Mouse (Mus musculus) WW6 (cell line): Measurements from ENCODE around the gene Sox9.
A peak's percentile ranks its signal among the peaks of the same experiment; 100 is the strongest.

Source experiments
- DNase-seq: peaks from one replicate; pipeline ENCODE4 v3.0.0-alpha.2; 2013; ENCODE audit warnings: low read depth, low spot score

The Sox9 gene

GRCm38 (mm10) chr11:112798831-112799382 is 16.9 kb downstream of the Sox9 start:
- no peak for DNase-seq

DNA sequence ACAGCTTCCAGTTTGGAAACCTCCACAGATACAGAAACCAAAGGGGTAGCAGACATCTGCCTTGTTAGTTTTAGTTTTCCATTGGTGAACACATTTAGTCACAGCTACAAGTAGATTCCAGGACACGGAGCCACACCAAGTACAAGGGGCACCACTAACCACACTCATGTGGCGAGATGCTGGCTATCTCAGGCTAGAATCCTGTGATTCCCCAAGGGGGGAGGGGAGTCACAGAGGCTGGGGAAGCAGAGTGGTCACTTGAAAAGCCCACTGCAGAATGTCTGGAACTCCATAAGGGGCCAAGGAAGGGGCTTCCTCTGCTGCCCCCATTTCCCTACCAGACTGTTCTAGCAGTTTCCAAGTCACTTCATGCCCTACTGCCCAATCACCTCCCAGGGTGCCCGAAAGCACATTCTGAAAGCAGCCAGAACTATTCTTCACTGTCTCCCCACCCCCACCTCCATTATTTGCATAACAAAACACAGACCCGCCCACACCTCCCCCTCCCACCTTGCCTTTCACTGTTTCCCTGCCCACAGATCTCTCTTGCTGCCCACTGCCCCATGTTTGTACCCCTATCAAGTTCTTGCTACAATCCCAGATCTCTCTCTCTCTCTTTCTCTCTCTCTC is 19.3 kb downstream of the Sox9 start:
- no peak for DNase-seq

GRCm38 (mm10) chr11:112807838-112808506 is 25.9 kb downstream of the Sox9 start:
- no peak for DNase-seq

- DNase-seq, result no peak
Observed at GRCm38 (mm10) chr11:112810447-112811151, 28.6 kb downstream of the Sox9 start.

DNA sequence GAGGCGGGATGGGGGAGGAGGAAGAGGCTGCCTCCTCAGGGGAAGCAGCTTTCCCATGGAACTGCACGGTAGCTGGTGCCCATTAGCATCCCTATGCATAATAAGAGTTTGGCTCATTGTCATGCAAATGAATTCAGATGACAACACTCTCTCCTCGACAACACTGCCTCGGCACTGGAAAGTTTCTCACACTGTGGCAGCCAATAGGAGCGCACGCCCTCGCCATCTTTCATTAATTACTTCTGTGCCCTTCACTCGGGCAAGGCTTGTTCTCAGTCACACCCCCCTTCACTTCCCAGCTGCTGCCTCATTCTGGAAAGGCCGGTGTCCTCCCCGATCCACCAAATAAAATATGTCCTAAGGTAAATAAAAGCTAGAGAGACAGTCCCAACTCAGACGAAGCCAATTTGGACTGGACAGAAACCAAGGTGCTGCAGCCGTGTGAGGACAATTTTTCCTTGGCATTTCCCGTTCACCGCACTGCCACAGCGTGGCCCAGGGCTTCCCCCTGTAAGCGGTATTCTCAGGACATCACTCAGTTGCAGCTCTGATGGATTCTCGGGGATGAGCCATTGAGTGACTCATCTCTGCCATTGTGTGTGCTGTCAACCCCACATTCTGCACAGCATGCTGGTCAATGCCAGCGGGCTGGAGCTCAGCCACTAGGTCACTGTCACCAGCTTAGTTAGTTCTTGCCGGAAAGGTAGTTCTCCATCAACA is 29.3 kb downstream of the Sox9 start:
- DNase-seq, result peak; percentile 80

DNA sequence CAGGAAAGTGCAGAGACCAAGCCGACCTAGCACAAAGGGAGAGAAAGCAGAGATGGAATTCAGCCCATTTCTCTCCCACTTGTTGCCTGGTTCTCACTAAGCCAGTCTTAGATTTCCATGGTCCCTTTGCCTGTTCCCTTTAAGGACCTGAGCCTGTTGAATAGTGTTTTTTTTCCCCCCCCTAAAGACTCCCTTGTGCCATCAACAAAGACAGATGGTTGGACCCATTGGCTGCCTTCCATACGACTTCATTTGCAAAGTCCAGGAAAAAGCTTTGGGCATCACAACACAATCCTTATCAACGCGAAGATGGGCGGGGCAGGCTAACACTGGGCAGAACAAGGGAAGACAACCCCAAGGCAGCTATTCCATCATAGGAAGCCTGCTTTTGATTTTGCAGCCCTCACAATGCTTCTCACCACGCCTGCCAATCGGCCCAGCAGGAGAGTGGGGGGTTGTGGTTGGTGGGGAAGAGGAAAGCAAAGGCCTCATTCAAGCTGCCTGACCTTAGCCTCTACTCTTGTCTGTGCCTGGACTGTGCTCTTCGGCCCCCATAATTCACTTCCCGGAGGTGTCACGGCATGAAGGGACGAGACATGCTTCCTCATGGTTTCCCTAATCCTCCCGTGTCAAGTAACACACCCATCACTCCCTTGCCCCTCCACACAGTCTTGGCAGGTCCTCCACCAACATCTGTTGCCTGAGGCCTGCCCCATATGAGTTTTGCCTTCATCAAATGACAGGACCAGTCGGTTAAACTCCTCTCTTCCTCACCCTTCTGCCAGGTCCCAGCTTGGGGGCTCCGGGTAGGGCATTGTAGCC is 36.0 kb downstream of the Sox9 start:
- no peak for DNase-seq

DNA sequence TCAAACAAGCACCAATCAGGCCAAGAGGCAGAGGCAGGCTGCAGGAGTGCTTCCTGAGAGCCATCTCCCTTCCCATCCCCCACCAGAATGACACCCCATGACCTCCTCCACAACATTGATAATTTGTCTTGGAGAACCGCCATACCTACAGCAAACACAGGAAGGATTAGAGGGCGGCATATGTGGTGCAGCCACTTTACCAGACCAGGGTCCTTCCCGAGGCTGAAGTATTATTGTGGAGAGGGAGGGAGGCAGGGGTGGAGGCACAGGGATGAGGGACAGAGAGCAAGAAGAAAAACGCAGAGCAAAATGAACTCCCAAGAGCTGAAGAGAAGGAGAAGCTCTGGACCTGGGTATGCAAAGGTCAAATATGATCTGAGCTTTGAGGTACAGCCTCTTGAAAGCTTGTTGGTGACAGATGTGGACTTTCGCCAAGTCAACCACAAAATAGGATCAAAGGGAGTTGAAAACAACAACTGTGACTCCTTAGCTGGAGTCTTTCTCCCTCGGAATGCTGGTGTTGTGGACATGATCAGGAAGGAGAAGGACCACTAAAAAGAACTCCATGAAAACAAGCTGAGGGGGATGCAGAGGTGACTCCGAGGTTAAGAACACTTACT is 36.7 kb downstream of the Sox9 start:
- no peak for DNase-seq

DNA sequence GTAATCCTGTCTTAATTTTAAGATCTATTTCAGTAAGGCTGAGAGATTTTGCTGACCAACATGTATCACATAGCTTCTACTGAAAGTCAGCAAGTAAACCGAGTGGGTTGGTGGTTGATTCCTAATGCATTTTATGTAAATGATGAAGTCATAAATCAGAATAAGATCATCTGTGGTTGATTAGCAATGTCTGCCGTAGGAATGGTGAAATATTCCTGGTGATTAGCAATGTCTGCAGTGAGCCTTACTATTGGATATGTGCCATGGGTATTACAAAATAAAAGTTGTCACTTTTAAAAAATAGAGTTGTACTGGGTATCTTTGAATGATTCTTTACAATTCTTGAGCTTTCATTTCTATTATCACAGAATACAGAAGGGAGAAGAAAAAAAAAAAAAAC is 39.5 kb downstream of the Sox9 start:
- no peak for DNase-seq

DNA sequence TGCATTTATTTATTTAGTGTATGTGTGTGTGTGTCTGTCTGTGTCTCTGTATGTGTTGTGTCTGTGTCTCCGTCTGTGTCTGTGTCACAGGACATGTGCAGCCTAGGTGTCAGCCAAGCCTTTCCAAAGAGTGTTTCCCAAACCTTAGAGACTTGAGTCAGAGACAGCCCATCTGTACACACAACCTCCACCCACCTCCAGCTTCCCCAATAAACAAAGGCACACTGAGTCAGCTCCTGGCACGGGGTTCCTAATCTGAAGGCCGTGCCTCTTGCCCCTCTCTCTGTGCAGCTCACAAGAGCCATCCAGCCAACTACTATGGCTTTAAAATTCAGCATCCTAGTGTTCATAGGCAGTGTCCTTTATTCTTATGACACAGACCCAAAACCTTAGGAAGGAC is 42.1 kb downstream of the Sox9 start:
- no peak for DNase-seq

DNA sequence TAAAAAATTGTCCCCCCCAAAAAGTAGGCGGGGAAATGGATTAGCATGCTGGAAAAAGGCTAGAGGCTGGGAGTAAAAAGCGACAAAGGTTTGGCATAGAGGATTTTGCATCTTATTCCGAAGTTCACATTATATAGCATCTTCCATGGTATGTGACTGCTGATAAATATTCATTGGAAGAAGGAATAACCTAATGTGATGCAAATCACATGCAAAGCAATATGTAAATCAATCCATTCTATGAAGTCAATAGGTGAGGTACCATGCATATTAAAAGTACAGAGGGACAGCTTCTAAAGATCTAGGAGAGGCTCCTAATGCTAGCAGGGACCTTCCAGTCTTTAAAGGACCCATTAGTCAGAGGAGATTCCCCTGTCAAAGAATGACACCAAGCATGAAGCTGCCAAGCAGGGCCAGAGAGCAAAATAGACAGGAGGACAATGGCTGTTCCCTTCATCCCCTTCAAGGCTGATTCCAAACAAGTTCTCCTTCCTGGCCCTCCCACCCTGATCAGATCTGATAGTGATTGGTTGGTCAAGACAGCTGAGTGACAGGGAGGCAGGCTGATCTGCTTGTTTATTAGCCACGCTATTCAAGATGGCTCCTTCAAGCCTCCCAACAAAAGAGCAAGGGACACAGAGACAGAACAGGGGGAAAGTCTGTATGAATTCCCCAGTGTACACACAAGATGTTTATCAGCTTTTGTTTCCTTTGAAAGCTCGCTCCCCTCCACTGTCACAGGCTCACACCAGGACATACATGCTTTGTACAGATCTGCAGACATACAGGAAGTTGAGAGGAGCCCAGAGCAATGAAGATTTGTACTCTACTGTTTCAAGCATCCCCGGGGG is 44.4 kb downstream of the Sox9 start:
- DNase-seq, result no peak

DNA sequence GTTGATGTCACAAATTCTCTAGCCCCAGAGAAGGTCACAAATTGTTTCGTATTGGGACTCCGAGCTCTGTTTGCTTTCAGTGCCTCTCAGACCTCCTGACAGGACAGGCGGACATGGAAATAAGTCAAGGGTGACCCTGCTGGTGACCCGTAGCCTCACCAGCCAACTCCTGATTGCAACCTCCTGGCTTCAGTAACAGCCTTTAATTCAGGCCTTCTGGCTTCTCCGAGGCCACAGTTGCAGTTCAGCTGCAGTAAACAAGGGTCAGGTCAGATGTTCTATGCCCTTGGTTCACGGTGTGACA is 45.0 kb downstream of the Sox9 start:
- no peak for DNase-seq

DNA sequence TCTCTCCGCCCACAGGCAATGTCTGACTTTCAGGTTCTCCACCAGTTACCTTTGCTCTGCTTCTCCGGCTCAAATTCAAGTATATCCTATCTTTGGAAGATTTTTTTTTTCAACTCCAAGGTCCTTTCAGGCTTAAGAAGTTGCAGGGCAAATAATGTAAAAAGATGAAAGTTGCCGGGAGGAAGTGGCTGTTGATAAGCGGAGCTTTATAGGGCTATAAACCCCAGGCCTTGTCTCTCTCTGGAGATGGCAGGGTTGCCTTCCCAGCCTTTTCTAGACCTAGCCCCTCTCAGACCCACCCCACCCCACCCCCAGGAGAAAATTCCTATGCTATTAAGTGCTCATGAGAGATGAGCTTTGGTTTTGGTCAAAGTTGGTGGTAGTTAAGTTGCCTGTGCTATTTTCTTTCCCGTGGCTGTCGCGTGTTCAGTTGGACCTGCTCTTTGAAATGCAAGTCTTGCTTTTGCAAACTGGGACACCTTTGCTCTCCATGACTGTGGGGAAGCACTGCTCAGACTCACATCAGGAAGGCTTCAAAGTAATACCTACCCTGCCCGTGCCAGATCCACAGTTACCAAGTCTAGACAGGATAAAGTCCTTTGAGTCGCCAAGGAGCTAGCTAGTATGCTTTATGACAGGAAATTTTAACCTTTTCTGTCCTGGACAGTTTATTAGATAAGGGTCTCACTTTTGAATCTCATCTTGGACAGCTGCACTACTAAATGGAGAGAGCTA is 46.7 kb downstream of the Sox9 start:
- no peak for DNase-seq

- DNase-seq, result no peak
Observed at GRCm38 (mm10) chr11:112834245-112835005, 52.4 kb downstream of the Sox9 start.

DNA sequence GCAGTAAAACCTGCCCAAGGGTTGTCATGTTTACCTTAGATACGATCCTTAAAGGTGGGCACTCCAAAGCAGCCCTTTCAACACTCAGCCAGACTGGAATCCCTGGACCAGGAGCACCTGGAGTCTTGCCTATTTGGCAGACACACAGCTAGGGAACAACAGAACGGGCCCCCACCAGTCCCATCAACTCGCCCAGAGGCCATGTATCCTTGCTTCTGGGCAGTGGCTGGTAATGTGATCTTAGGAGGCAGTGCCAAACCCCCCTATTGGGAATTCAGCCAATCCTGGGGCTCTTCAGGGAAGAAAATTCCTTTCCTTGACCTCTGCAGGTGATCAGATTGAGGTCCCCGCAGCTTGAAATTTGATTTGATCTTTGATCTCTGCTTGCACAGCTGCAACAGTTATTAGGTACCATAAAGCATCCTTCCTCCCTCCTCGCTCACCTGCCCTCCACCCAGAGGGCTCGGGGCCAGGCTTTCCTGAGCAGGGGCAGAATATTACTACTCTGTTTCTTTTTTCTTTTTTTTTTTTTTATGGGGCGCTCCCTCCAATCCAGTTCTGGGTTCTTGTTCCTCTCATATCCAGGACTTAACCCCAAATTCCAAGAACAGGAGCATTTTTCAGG is 53.6 kb downstream of the Sox9 start:
- no peak for DNase-seq
